Mouse (Mus musculus): ENCODE measurements around the gene Hist1h1b.

DNA sequence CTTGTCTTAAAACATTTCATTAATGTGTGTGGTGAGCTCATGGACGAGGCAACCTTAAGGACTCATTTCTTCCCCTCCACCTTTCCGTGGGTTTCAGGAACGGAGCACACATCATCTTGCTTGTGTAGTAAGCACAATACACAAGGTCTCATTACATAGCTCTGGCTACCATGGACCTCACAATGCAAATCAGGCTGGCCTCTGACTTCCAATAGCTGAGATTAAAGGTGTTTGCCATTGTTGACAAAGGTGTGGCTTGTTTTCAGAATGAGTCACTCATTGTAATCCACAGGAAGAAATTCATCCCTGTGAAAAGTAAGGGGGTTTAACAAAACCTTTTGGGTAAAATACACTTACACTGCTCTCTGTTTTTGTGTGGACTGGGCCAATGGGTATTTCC is 48.1 kb upstream of the Hist1h1b start:
- TF ChIP-seq GATA1 (IDR thresholded peaks at IDR 0.05; ENCODE audit: low read length) (no peak), TAL1 (IDR thresholded peaks at IDR 0.05; ENCODE audit: low read length) (no peak)
